Mouse (Mus musculus): ENCODE data around the gene Prdx2.

DNA sequence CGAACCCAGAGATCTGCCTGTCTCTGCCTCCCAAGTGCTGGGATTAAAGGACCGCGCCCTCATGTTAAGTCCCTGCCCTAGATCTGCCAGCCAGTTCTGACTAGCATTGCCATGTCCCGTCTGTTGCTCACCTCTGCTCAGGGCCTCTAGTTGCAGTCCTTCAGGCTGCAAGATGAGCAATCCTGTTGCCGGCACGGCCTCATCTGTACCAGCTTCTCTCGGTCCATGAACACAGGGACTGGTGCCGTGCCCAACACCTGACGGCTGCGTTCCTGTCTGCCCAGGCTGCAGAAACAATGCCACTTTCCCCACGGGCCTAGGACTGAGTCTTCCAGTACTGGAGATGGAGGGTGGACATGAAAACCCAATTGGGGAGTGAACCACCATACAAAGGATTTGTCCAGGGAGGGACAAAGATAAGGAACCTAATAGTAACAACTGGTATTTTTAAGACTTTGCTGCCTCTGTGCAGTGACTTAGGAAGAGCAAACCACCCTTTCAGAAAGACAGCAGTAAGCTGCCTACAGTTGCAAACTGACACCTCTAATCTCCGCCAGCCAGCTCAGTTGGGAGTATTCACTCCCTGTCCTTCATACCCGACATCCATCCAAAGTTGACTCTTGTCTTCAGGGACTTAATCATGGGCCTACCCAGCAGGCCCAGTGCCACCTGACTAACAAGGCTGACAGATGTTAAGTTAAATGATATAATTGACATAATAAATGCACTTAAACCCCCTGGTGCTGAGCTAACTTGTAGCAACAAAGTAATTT lies 1.7 kb upstream of the Prdx2 start:
- TF ChIP-seq GATA1 (IDR thresholded peaks at IDR 0.05; ENCODE audit: borderline replicate concordance, low read length) (no peak), FLI1 (IDR thresholded peaks at IDR 0.05; ENCODE audit: low read length) (no peak)

Data from megakaryocyte, embryonic 14.5 days (primary cell).